Mouse (Mus musculus): ENCODE results near the gene Rangrf.

GRCm38 (mm10) chr11:68942731-68943130 lies 32.3 kb downstream of the Rangrf start:
- TF ChIP-seq CTCF (conservative IDR thresholded peaks at IDR 0.05; ENCODE audit: low read length) (no peak), NANOG (IDR thresholded peaks at IDR 0.05; ENCODE audit: borderline replicate concordance, low read length) (no peak)

All from E14TG2a.4 (cell line).